Mouse (Mus musculus): ENCODE measurements at regions not wholly inside any gene's neighbourhood (a gene's known extent, or its start where the extent isn't known, plus 50 kb on each side); places are given as distances from the start of the nearest gene placed in this dataset.

- no peak for DNase-seq
Measured at GRCm38 (mm10) chrX:99592980-99593379, 121.9 kb upstream of the Pja1 start.

GRCm38 (mm10) chrX:99587284-99587683 lies 116.2 kb upstream of the Pja1 start:
- no peak for DNase-seq

GRCm38 (mm10) chrX:99586282-99586681 lies 115.2 kb upstream of the Pja1 start:
- no peak for DNase-seq

- DNase-seq, result no peak
Measured at GRCm38 (mm10) chrX:99585703-99586102, 114.6 kb upstream of the Pja1 start.

- no peak for DNase-seq
Measured at GRCm38 (mm10) chrX:99582611-99583010, 111.5 kb upstream of the Pja1 start.

DNA sequence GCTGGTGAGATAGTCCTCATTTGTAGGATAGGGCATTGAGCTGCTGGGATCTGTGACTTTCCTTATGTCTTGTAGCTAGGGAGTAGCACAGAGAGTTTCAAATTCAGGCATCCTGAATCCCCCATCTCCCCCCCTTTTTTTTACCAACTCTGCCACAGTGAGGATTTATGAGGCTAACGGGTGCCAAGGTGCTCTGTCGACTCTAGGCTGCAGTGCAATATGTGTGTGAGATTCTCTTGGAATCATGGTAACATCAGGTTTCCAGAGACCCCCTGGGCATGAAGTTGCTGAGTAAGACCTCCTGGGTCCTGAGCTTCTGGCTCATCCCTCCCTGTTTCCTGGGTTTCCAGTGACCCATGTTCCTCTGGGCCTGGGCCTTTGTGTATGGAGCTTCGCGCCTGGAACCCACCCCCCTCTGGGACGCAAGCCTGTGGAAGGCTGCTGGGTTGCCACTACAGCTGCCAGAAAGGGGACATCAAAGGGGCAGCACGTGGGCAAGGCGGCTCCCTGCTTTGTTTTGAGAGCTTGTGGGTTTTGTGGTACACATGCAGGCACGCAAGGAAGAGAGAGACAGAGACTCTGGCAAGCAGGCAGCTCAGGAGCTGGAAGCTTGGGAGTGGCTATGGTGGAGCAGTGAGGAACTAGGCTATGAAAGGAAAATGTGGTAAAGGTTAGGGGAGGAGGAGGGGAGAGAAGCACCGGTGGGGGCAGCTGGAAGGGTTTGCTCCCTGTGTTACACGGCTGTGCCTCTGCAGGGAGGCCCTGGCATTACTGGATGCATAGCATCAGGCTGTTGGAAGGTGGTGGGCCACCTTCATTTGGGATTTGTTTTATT lies 110.8 kb upstream of the Pja1 start:
- DNase-seq, result no peak

DNA sequence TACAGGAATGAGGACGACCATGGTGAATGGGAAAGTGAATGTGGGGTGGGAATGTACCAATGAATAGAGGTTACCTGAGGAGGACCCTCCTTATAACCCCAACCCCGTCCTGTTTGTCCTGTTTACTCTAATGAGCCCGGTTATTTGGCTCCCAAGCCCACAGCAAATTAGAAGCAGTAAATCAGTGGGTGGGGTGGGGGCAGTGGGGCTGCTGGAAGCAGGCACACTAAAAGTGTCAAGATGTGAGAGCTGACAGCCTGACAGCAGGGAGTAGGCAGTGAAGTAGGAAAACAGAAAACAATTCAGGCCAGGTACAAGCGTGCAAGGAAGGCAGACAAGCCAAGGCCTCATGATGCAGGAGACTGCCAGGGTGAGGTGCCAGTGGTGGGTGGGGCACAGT lies 108.1 kb upstream of the Pja1 start:
- DNase-seq, result no peak

- no peak for DNase-seq
Measured at GRCm38 (mm10) chrX:99578796-99579195, 107.7 kb upstream of the Pja1 start.

DNA sequence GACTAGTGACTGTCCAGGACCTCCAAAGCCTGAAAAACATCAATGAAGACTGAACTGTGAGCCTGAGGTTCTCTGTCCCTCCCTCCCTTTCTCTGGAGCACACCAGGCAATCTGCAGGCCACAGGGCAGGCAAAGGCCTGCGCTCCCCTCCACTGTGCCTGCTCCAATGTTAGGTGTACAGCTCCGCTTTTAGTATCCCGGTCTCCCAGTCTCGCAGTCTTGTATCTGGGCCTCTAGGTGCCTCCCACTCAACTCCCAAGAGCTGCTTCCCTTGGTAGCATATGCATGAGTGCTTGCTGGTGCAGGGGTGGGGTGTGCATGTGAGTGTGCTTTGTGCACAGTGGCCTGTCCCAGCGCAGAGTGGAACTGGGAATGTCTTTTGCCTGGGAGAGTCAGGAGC lies 104.0 kb upstream of the Pja1 start:
- no peak for DNase-seq

- DNase-seq, result peak; percentile 14 to 34
Measured at GRCm38 (mm10) chrX:99574441-99575103, 103.5 kb upstream of the Pja1 start.

DNA sequence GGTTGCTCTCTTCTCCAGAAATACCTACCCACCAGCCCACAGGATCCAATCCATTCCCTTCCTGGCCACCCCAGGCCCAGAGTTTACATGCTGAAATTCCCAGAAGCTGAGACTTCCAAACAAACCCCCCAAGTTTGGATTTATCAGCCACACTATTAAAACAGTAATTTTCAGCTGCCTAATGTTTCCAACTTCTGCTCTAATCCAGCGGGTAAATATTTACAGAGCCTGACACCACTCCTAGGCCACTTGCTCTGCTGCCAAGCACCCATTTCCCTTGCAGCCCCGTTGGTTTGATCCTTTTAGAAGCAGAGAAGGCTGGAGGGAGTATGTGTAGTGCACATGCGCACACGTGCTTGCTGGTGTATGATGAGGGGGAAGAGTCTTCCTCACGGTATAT lies 99.1 kb upstream of the Pja1 start:
- DNase-seq, result peak in 1 of 2 experiments; percentile 3

- DNase-seq, result no peak
Measured at GRCm38 (mm10) chrX:99568244-99568643, 97.2 kb upstream of the Pja1 start.

GRCm38 (mm10) chrX:99567367-99568164 lies 96.5 kb upstream of the Pja1 start:
- DNase-seq, result peak in 1 of 2 experiments; percentile 13

DNA sequence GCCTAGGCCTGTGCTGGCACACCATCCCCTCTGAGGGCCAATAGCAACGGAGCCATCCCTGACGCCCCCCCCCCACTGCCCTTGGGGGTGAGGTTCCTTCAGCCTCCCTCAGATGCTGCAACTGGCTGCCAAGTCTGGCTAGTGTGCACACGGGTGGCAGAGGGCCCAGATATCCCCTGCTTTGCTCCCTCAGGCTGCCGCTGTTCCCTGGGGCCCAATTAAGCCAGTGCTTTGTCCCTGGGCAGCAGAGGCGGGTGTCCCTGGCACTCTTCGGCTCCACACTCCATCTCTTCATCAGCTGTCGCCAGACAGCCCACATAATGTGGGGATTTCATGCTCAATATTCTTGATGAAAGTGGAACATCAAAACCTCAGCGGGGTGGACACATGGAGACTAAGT lies 90.9 kb upstream of the Pja1 start:
- DNase-seq, result no peak

- peak; percentile 39 to 48 for DNase-seq
Measured at GRCm38 (mm10) chrX:99560699-99561098, 89.6 kb upstream of the Pja1 start.

- DNase-seq, result no peak
Measured at GRCm38 (mm10) chrX:99556876-99557354, 85.8 kb upstream of the Pja1 start.

DNA sequence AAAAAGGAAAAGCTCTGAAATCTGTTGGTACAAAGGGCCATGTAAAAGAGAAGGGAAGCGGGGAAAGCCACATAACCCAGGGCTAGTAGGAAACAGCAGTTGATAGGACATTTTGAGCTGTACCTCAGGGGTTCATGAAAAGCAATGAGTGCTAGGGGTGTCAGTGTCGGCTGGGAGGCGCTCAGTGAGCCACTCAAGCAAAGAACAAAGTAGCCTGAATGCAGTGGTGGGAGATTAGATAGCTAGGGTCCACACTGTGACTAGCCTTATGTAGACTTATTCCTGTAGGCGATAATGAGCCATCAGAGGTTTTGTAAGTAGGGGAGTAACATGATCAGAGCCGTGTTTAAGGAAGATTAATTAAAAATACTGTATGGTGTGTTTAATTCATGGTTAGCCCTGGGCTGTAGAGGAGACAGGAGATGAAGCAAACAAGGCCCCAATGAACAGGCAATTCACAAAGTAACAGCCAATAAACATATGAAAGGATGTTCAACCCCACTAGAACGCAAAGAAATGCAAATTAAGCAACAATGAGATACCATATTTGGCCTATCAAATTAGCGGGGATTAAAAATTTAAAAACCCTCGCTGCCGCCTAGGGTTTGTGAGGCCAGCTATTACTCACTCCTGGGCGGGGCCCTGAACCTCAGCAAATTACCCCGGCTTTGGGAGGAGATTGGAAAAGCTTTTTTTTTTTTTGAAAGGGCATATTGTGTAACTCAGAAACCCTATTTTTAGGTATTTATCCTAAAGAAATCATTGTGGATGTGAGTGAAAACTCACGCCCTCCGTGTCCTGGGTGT lies 85.1 kb upstream of the Pja1 start:
- no peak for DNase-seq

DNA sequence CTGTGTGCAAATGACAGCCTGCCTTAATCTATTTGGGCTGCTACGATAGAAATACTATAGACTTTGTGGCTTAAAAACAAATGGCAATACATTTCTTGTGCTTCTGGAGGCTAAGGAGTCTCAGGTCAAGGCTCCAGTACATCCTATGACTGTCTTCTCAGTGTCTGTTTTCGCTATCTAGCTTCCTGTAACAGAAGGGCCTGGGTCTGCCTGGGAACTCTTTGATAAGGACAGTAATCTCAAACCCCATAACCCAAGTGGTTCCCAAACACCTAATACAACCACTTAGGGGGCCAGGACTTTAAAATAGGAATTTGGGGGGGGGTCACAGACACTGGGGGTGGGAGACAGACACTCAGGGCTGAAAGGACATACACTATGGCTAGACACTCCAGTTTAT lies 81.7 kb upstream of the Pja1 start:
- DNase-seq, result no peak

DNA sequence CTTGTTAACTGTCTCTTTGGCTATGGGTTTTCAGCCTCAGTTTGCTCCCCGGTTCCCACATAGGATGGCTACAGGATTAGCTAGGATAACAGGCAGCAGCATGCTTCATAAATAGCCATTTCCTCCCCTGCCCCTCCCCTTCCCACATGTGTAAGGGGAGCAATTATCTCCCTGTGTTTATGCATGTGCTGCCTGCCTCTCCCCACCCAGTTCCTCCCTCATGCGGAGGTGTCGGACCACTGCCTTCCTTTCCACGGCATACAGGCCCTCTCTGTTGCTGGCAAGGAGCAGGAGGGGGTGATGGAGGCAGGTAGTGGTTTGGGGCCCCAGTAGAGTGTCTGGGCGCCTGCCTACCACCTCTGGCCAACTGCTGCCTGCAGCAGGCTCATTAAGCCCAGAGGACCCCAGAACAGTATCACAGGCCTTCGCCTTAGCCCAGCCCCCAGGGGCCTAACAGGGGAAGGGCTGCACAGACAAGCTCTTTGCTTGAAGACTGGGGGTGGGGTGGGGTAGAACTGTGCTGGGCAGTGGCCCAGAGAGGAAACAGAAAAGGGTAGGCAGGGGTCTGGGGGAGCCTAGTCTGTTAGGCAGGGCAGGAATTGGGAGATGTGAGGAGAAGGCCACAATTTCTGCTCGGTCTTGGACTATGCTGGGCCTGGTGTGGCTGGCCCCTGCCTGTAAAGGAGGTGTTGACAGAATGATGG lies 79.1 kb upstream of the Pja1 start:
- no peak for DNase-seq

GRCm38 (mm10) chrX:99548284-99549019 lies 77.4 kb upstream of the Pja1 start:
- DNase-seq, result no peak

DNA sequence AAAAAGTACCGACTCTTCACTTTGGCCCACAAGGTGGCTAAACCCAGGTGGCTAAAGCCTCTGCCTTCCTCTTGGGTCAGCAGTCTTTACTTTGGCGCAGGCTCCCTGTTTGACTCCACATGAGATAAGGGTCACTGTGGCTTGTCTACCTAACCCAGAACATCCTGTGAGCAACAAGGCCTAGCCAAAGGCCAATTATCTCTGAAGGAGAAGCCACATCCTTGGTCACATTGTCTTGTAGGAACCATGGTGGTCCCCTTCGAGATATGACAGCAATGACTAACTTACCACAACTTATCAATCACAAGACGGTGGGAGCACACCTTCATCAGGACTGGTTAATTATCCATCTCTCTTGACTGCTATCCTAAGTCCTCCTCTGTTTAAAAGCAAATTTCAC lies 73.3 kb upstream of the Pja1 start:
- no peak for DNase-seq

All from lung, adult 18-20 months (tissue).